Mouse (Mus musculus): Measurements from ENCODE around the gene Hunk.

DNA sequence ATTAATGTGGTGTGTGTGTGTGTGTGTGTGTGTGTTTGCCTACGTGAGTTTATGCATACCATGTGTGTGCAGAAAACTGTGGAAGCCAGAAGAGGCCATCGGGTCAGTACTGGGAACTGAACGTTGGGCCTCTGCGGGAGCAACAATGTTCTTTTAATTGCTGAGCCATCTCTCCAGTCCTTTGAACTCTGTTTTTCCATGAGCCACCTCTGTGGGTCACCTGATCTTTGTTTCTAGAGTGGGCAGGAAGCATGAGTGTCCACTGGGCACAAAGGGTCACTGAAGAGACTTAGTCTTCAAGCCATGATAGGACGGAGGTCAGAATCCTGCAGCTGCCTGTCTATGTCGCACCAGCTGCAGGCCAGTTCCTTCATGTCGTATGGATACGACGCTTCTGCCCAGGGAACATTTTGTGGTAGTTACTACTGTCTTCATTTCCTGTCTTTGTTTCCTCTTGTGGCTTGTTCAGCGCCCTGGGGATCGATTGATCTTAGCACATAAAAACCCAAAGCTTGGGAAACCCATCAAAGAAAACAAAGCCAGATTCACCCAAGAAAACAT, 10.3 kb downstream of the Hunk start:
- no peak for TF ChIP-seq CTCF (IDR thresholded peaks at IDR 0.05; ENCODE audit: borderline replicate concordance, extremely low read depth, insufficient read depth, insufficient read length)
- TF ChIP-seq POLR2A (IDR thresholded peaks at IDR 0.05; ENCODE audit: borderline replicate concordance, extremely low read depth, insufficient read depth, insufficient read length, poor library complexity, severe bottlenecking): no peak

Measured in brain, embryonic 14.5 days (tissue).